Comparison of ENCODE assay signal across 9 mouse cellular contexts in genomic region chr10:8968276-8968923, GRCm38 (mm10).
DNase-seq lines count a peak whose midpoint lies in the region; ATAC-seq and TF ChIP-seq lines count a peak whose summit lies in the region.
"Had no signal": no experiment of that assay in that cellular context is flagged by ENCODE, and none has a peak within 500 bp of the region (broad histone marks: within the 10 kb centered on the region; RNA-seq: fewer than 3 reads in every experiment).

No protein-coding gene starts in this region.

- H3K4me1 ChIP-seq in intestine, embryonic 15.5 days (replicated peaks): peaks cover 25% of the 10 kb centered on the region
- H3K4me1 ChIP-seq in lung, postnatal 0 days (ENCODE audit: insufficient read depth, low read depth, low read length): no peaks in the 10 kb centered on the region
- peaks cover 19% of the 10 kb centered on the region for H3K4me1 ChIP-seq in stomach, embryonic 16.5 days (ENCODE audit: control insufficient read depth, insufficient read depth, low read length)

- no peak overlapping the region for H3K9ac ChIP-seq in intestine, embryonic 15.5 days
- H3K9ac ChIP-seq in lung, postnatal 0 days (replicated peaks; ENCODE audit: low read depth): no peak overlapping the region
- peak overlapping the region; percentile 4; the same call in 1 of the 2 replicates for H3K9ac ChIP-seq in stomach, embryonic 16.5 days (ENCODE audit: low read length)

- peak; percentile 26 for DNase-seq in layer of hippocampus, adult 9-11 months
- no peak for DNase-seq in layer of hippocampus, postnatal 25 days (ENCODE audit: extremely low spot score in 1 of 2, low spot score in 1 of 2)
- peak; percentile 68 for DNase-seq in gastrocnemius, postnatal 25 days
- DNase-seq in lung, postnatal 0 days (ENCODE audit: low spot score): peak; percentile 66
- no peak for DNase-seq in thymus, postnatal 4 days
- no peak for DNase-seq in left cerebral cortex, adult 8-10 months (ENCODE audit: low spot score in 2 of 2)

- peak overlapping the region; percentile 35 for H3K4me2 ChIP-seq in intestine, embryonic 15.5 days (replicated peaks)
- no peak overlapping the region for H3K4me2 ChIP-seq in lung, postnatal 0 days (replicated peaks; ENCODE audit: low read depth, low read length)
- H3K4me2 ChIP-seq in stomach, embryonic 16.5 days (ENCODE audit: low read depth, low read length): no peak overlapping the region

- H3K9me3 ChIP-seq in intestine, embryonic 15.5 days: no peaks in the 10 kb centered on the region
- no peaks in the 10 kb centered on the region for H3K9me3 ChIP-seq in lung, postnatal 0 days (ENCODE audit: low read length)
- no peaks in the 10 kb centered on the region for H3K9me3 ChIP-seq in stomach, embryonic 16.5 days (replicated peaks; ENCODE audit: control insufficient read depth, low read length)

- no peak for TF ChIP-seq CTCF in lung, postnatal 0 days (IDR thresholded peaks at IDR 0.05)

- H3K27ac ChIP-seq in intestine, embryonic 15.5 days: peak overlapping the region; percentile 73
- peak overlapping the region; percentile 40; the same call in 1 of the 2 replicates for H3K27ac ChIP-seq in lung, postnatal 0 days (ENCODE audit: low read length)
- peak overlapping the region; percentile 76 for H3K27ac ChIP-seq in stomach, embryonic 16.5 days (ENCODE audit: low read length)

- WGBS in intestine, embryonic 15.5 days: 22% methylated on average over 8 of the region's 8 CpGs
- WGBS in lung, postnatal 0 days: 31% methylated on average over 8 of the region's 8 CpGs
- WGBS in stomach, embryonic 16.5 days: 30% methylated on average over 8 of the region's 8 CpGs

- H3K27me3 ChIP-seq in intestine, embryonic 15.5 days (replicated peaks): no peaks in the 10 kb centered on the region
- no peaks in the 10 kb centered on the region for H3K27me3 ChIP-seq in lung, postnatal 0 days (replicated peaks; ENCODE audit: insufficient read depth, low read length)
- H3K27me3 ChIP-seq in stomach, embryonic 16.5 days (ENCODE audit: control insufficient read depth, insufficient read depth, low read length): no peaks in the 10 kb centered on the region
- H3K27me3 ChIP-seq: CH12.LX had no signal

- H3K4me3 ChIP-seq in intestine, embryonic 15.5 days (replicated peaks): no peak overlapping the region
- no peak overlapping the region for H3K4me3 ChIP-seq in lung, postnatal 0 days (ENCODE audit: low read depth, low read length)
- H3K4me3 ChIP-seq in stomach, embryonic 16.5 days (replicated peaks; ENCODE audit: low read length): no peak overlapping the region

- TF ChIP-seq EP300 in lung, postnatal 0 days (IDR thresholded peaks at IDR 0.05): no peak

- peak; percentile 67 for ATAC-seq in intestine, embryonic 15.5 days
- peak; percentile 64 for ATAC-seq in lung, postnatal 0 days
- peak; percentile 35; the same call in 1 of the 2 replicates for ATAC-seq in stomach, embryonic 16.5 days (ENCODE audit: insufficient read depth, low FRiP score)

- H3K36me3 ChIP-seq in intestine, embryonic 15.5 days: no peaks in the 10 kb centered on the region
- H3K36me3 ChIP-seq in lung, postnatal 0 days (ENCODE audit: insufficient read depth, low read length): no peaks in the 10 kb centered on the region
- H3K36me3 ChIP-seq in stomach, embryonic 16.5 days (ENCODE audit: control insufficient read depth, insufficient read depth, low read length): no peaks in the 10 kb centered on the region

Comparison
In these comparisons a context has a peak if more than half of its experiments do, and no peak if none do; other contexts are left out.
1. DNase-seq: peak in layer of hippocampus, adult 9-11 months (single experiment), gastrocnemius, postnatal 25 days (single experiment) and lung, postnatal 0 days (single experiment); none in layer of hippocampus, postnatal 25 days (0 of 2), thymus, postnatal 4 days (single experiment) and left cerebral cortex, adult 8-10 months (0 of 2).
2. Peak in every context shown above with its lines, with median percentiles within 50 percentile points of each other: ATAC-seq and H3K27ac ChIP-seq.